Mouse (Mus musculus) adrenal gland, adult 18-20 months (tissue): Measurements from ENCODE around the gene Olfr1260. TPM values are rescaled to one million over a fixed set of nuclear protein-coding genes. Genes with fewer than 3 reads are reported as not detected.

Experiments used
- DNase-seq, 2 experiments: peaks; one replicate each; pipeline ENCODE4 v3.0.0; 2021 to 2022; ENCODE audit warnings: low spot score in 2 of 2
- long read RNA-seq, 2 experiments: library from polyadenylated mRNA; stranded (forward); transcript quantifications; one replicate each; pipeline ENCODE4 v2.0.0; 2021
- total RNA-seq, 2 experiments: library from RNA; stranded (reverse); gene quantifications; 1 replicate in 1 of 2; 2 replicates in 1 of 2; pipeline ENCODE4 v1.2.3; 2021

Gene Olfr1260
- not detected for total RNA-seq
- long read RNA-seq, experiment 1, result 0 reads
- long read RNA-seq, experiment 2, result 0 reads

DNA sequence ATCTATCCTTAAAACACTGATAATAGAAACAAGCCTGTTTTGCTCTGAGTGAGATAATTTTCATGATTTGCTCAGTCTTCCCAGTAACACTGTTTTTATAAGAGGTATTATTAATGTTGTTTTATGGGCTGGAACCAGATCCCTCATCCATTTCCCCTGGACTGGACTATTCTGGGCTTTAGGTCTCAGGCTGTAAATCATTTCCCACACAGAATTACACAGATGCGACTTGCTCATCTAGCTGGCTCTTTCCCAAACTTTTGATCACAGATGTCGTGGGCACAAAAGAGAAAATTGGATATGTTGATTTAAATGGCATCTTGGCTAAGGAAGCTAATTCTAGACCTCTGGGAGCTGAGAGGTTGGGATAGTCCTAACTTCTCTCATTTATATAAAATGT lies at the start of gene Olfr1260:
Gene Olfr1260 (plus strand): TSS at position 157 of the 400 bp plus-strand sequence.
- no peak for DNase-seq

DNA sequence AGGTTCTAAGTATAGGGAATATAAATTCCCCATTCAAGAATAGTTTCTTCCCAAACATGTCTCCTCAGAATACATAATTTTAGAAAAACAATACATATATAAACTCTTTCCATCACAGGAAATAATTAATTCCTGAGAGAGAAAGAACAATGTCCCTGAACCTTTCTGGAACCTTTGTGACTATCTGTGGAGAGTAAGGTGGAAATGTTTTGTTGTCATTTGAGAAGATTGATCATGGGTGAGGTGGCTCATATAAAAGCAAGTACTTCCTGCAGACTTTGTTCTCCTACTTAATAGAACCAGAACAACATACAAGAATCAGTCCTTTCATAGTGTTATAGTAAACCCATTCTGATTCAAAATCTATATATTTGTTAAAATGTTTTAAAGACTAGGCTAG lies 47.1 kb upstream of the Olfr1260 start, which contains the start of gene Olfr1258:
Gene Olfr1258 (plus strand): TSS at position 301 of the 400 bp plus-strand sequence.
- no peak for DNase-seq

DNA sequence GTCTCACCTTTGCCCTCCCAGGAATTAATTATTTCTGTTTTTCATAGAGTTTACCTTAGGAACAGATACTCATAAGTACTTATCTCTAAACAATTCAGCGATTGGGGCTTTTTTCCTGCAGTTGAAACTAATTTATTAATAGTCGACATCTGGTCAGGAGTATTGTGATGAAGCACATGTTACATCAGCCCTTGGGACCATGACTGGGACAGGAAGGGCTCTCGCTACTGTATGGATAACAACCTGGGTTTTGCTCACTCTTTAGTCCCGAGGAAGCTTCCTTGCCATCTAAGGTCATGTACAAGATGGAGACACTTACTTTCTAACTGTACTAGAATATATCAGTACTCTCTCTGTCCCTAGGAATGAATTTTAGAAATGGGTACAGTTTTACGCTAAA lies 25.6 kb upstream of the Olfr1260 start, which contains the start of gene Olfr1259:
Gene Olfr1259 (minus strand): TSS at position 101 of the 400 bp plus-strand sequence.
- DNase-seq, result no peak

DNA sequence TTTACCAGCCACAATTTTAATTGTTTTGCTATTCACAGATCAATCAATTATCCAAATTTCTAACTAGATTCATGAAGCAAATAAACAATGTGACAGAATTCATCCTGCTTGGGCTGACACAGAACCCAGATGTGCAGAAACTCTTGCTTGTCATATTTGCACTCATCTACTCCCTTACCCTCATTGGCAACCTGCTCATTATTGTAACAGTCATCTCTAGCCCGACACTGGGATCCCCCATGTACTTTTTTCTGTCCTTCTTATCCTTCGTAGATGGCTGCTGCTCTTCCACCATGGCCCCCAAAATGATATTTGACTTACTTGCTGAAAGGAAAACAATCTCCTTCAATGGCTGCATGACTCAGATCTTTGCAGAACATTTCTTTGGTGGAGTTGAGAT lies 3.6 kb downstream of the Olfr1260 start:
- no peak for DNase-seq

DNA sequence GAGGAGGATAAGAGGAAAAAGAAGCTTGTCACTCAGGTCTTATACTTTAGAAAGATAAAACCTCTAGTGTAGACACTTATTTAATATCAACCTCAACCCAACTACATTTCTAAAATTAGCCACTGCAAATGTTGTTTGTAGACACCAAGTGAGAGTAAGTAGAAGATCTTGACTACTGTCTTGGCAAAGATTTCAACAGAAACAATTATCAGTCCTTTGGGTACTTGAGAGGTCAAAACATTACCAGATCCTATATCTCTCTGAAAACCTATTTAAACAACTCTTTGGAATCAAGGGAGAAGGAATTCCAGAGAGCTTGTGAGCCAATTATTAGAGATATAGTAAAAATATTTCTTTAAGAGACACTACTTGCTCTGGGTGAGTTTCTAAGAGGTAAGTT lies 16.8 kb downstream of the Olfr1260 start, which contains the start of gene Olfr1261:
Gene Olfr1261 (plus strand): TSS at position 301 of the 400 bp plus-strand sequence.
- no peak for DNase-seq

DNA sequence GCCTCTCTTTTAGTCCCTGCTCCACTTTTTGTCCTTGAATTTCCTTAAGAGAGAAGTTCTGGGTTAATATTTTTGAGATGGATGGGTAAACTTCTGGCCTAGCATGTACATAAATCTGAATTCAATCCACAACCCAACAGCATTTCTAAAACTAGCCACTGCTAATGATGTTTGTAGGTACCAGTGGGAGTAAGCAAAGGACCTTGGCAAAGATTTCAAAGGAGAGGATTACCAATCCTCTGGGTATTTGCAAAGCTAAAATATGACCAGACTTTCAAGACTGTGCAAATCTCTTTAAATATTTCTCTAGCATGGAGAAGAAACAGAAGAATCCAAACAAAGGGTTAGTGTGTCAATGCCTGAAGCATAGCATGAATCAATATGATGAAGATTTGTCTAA lies 25.7 kb downstream of the Olfr1260 start, which contains the start of gene Olfr1262:
Gene Olfr1262 (plus strand): TSS at position 301 of the 400 bp plus-strand sequence.
- DNase-seq, result no peak

DNA sequence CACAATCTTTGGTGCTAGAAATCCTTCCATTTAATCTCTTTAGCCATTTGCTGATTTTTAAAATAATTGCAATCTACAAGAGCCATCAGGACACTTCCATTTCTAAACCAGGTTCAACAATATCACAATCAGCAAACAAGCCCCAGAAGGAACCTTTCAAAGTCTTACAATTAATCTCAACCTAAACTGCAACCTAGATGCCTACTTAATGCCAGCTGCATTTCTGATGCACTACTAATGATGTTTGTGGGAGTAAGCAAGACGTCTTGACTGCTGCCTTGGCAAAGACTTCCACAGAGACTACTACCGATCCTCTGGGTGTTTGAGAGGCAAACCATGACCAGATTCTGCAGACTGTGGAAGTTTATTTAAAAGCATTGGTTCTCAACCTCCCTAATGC lies 37.7 kb downstream of the Olfr1260 start, which contains the start of gene Olfr1263:
Gene Olfr1263 (plus strand): TSS at position 301 of the 400 bp plus-strand sequence.
- DNase-seq, result no peak

DNA sequence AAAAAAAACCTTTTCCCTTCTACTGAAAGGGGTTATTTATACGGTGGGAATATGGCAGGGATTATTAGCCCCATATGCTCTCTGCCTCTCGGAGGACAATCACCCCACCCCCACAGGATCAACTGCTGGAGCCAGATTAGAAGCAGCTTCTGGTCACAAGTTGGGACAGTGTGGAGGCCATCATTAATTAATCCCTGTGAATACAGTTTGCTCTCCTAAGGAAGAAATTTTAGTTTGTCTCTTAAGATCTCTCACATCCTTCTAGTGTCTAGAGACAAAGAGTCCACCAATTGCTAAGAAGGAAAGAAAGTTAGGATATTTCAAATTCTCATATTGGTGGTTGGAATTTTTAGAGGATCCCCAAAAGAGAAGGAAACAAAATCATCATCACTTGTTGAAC lies 51.3 kb downstream of the Olfr1260 start, which contains the start of gene Olfr1264:
Gene Olfr1264 (minus strand): TSS at position 101 of the 400 bp plus-strand sequence.
- no peak for DNase-seq

Other genes starting within 250 kb of the Olfr1260 start
- gene Olfr1252, start 249.3 kb upstream of the Olfr1260 start, total RNA-seq, result not detected
- gene Olfr1253, start 217.2 kb upstream of the Olfr1260 start, total RNA-seq, result not detected
- not detected for gene Olfr1254, start 180.7 kb upstream of the Olfr1260 start, total RNA-seq
- not detected for gene Olfr1255, start 162.3 kb upstream of the Olfr1260 start, total RNA-seq
- gene Olfr1256, start 132.8 kb upstream of the Olfr1260 start, total RNA-seq, result not detected
- gene Olfr48, start 126.1 kb upstream of the Olfr1260 start, total RNA-seq, result not detected
- gene Olfr1257, start 95.9 kb upstream of the Olfr1260 start, total RNA-seq, result not detected
- gene Olfr1258, start 47.0 kb upstream of the Olfr1260 start, total RNA-seq, result not detected
- gene Olfr1259, start 25.7 kb upstream of the Olfr1260 start, total RNA-seq, result not detected
- not detected for gene Olfr1261, start 16.9 kb downstream of the Olfr1260 start, total RNA-seq
- gene Olfr1262, start 25.8 kb downstream of the Olfr1260 start, total RNA-seq, result not detected
- not detected for gene Olfr1263, start 37.8 kb downstream of the Olfr1260 start, total RNA-seq
- not detected for gene Olfr1264, start 51.2 kb downstream of the Olfr1260 start, total RNA-seq
- not detected for gene Olfr1265, start 61.0 kb downstream of the Olfr1260 start, total RNA-seq
- gene Olfr140, start 89.3 kb downstream of the Olfr1260 start, total RNA-seq, result not detected
- gene Olfr1269, start 147.1 kb downstream of the Olfr1260 start, total RNA-seq, result not detected
- gene Olfr32, start 168.0 kb downstream of the Olfr1260 start, total RNA-seq, result not detected
- gene Olfr1270, start 178.8 kb downstream of the Olfr1260 start, total RNA-seq, result not detected